18 mouse cellular contexts compared by ENCODE assay signal in genomic region chr9:119523301-119523700, GRCm38 (mm10). TPM values are rescaled to one million over a fixed set of nuclear protein-coding genes. Genes with fewer than 3 reads are reported as not detected.
DNase-seq lines count a peak whose midpoint lies in the region; ATAC-seq and TF ChIP-seq lines count a peak whose summit lies in the region.
"Had no signal": no experiment of that assay in that cellular context is flagged by ENCODE, and none has a peak within 500 bp of the region (broad histone marks: within the 10 kb centered on the region; RNA-seq: fewer than 3 reads in every experiment).

No protein-coding gene starts in this region.

- H3K4me2 ChIP-seq in kidney, embryonic 14.5 days (replicated peaks; ENCODE audit: low read depth, low read length) = no peak overlapping the region
- H3K4me2 ChIP-seq in heart, postnatal 0 days (ENCODE audit: low read depth, low read length) = no peak overlapping the region
- H3K4me2 ChIP-seq: hindbrain, embryonic 13.5 days; limb, embryonic 15.5 days; lung, embryonic 15.5 days; neural tube, embryonic 13.5 days had no signal

- peak; percentile 71 for DNase-seq in kidney, adult 11 months
- peak; percentile 20 for DNase-seq in adrenal gland, postnatal 25 days
- no peak for DNase-seq in heart, postnatal 0 days (ENCODE audit: low spot score)
- peak; percentile 36 to 54 for DNase-seq in kidney, postnatal 4 days
- no peak for DNase-seq in layer of hippocampus, adult 2 months (ENCODE audit: low spot score in 2 of 2)
- no peak for DNase-seq in right cerebral cortex, postnatal 14 days
- DNase-seq: cerebellum, adult 8-10 months; thymus, postnatal 36 days had no signal

- H3K4me1 ChIP-seq in kidney, embryonic 14.5 days (ENCODE audit: control insufficient read depth, insufficient read depth, low read length) = no peaks in the 10 kb centered on the region; the same call in 1 of the 2 replicates
- no peaks in the 10 kb centered on the region; the same call in 1 of the 2 replicates for H3K4me1 ChIP-seq in heart, postnatal 0 days (ENCODE audit: control insufficient read depth, insufficient read depth)
- H3K4me1 ChIP-seq: neural tube, embryonic 13.5 days had no signal

- no peaks in the 10 kb centered on the region for H3K36me3 ChIP-seq in kidney, embryonic 14.5 days (ENCODE audit: control insufficient read depth, insufficient read depth, low read length)
- peaks cover 27% of the 10 kb centered on the region for H3K36me3 ChIP-seq in heart, postnatal 0 days (replicated peaks; ENCODE audit: control insufficient read depth, insufficient read depth, low read length)
- H3K36me3 ChIP-seq: embryonic facial prominence, embryonic 10.5 days; hindbrain, embryonic 13.5 days; limb, embryonic 15.5 days; lung, embryonic 15.5 days; neural tube, embryonic 13.5 days had no signal

- TF ChIP-seq CTCF in heart, postnatal 0 days (IDR thresholded peaks at IDR 0.05; ENCODE audit: low read depth) = no peak
- TF ChIP-seq CTCF in layer of hippocampus, adult 2 months (conservative IDR thresholded peaks at IDR 0.05) = no peak

- no peaks in the 10 kb centered on the region for H3K27me3 ChIP-seq in kidney, embryonic 14.5 days (ENCODE audit: control insufficient read depth, insufficient read depth, low read length)
- no peaks in the 10 kb centered on the region for H3K27me3 ChIP-seq in heart, postnatal 0 days (ENCODE audit: control insufficient read depth, insufficient read depth, low read length)
- H3K27me3 ChIP-seq: CH12.LX; lung, embryonic 15.5 days; neural tube, embryonic 13.5 days had no signal

- H3K9ac ChIP-seq in kidney, embryonic 14.5 days (ENCODE audit: low read depth, low read length) = no peak overlapping the region
- no peak overlapping the region for H3K9ac ChIP-seq in heart, postnatal 0 days (replicated peaks; ENCODE audit: low read depth, low read length)
- H3K9ac ChIP-seq: hindbrain, embryonic 13.5 days; limb, embryonic 15.5 days; lung, embryonic 15.5 days; neural tube, embryonic 13.5 days had no signal

- 86% methylated on average over 8 of the region's 8 CpGs for WGBS in kidney, embryonic 14.5 days
- 33% methylated on average over 8 of the region's 8 CpGs for WGBS in heart, postnatal 0 days

- no peak overlapping the region for H3K27ac ChIP-seq in kidney, embryonic 14.5 days (ENCODE audit: low read depth, low read length)
- H3K27ac ChIP-seq in heart, postnatal 0 days (ENCODE audit: low read depth) = peak overlapping the region; percentile 36; the same call in 1 of the 2 replicates
- H3K27ac ChIP-seq in layer of hippocampus, adult 2 months = no peak overlapping the region
- H3K27ac ChIP-seq: embryonic facial prominence, embryonic 10.5 days; forebrain, embryonic 10.5 days; hindbrain, embryonic 13.5 days; kidney, postnatal 0 days; limb, embryonic 15.5 days; lung, embryonic 15.5 days; neural tube, embryonic 13.5 days had no signal

- H3K4me3 ChIP-seq in kidney, embryonic 14.5 days (ENCODE audit: low read length) = no peak overlapping the region
- no peak overlapping the region for H3K4me3 ChIP-seq in heart, postnatal 0 days (ENCODE audit: low read depth, low read length)
- no peak overlapping the region for H3K4me3 ChIP-seq in layer of hippocampus, adult 2 months
- H3K4me3 ChIP-seq: embryonic facial prominence, embryonic 10.5 days; forebrain, embryonic 10.5 days; hindbrain, embryonic 13.5 days; limb, embryonic 15.5 days; lung, embryonic 15.5 days; neural tube, embryonic 13.5 days had no signal

- no peak for TF ChIP-seq EP300 in heart, postnatal 0 days (IDR thresholded peaks at IDR 0.05; ENCODE audit: low read depth)

- no peak for ATAC-seq in kidney, embryonic 14.5 days (ENCODE audit: low FRiP score, low TSS enrichment)
- ATAC-seq in heart, postnatal 0 days (ENCODE audit: insufficient read depth, low read depth) = peak; percentile 54

- H3K9me3 ChIP-seq in kidney, embryonic 14.5 days (ENCODE audit: control insufficient read depth, low read length) = no peaks in the 10 kb centered on the region
- 0 out of 2 replicates have a peak, but pooled peaks cover 7% of the 10 kb centered on the region for H3K9me3 ChIP-seq in heart, postnatal 0 days (replicated peaks; ENCODE audit: control insufficient read depth, low read length)
- H3K9me3 ChIP-seq: limb, embryonic 15.5 days; lung, embryonic 15.5 days; neural tube, embryonic 13.5 days had no signal

RNA-seq across cellular contexts. Expression of gene Scn5a, which starts 55.5 kb away (rescaled TPM):
- polyA plus RNA-seq in kidney, embryonic 14.5 days (2014; fragmentation: Nextera tagmentation; extraction: Ambion mirVana) = 0.03 and 0.27 TPM in 2 replicates
- 0.06 TPM in 1 of 2 replicates, not detected in the other for total RNA-seq in adrenal gland, postnatal 25 days (2021)
- 82.7 and 96.1 TPM in 2 replicates for total RNA-seq in heart, postnatal 0 days (2014; rRNA removed; ENCODE audit: low replicate concordance)
- 11.5 and 16.8 TPM in 2 replicates for polyA plus RNA-seq in heart, postnatal 0 days (2015; fragmentation: Nextera tagmentation; extraction: Ambion mirVana)
- total RNA-seq in layer of hippocampus, adult 2 months (2021) = under 1 TPM; 0.86 to 0.97 TPM
- total RNA-seq: megakaryocyte, adult 5-6 weeks had no signal

Comparison
In these comparisons a context has a peak if more than half of its experiments do, and no peak if none do; other contexts are left out.
1. DNase-seq: peak in kidney, adult 11 months (single experiment), adrenal gland, postnatal 25 days (single experiment) and kidney, postnatal 4 days (2 of 2); none in heart, postnatal 0 days (single experiment), layer of hippocampus, adult 2 months (0 of 2) and right cerebral cortex, postnatal 14 days (single experiment).
2. RNA of gene Scn5a, which starts 55.5 kb away (total RNA-seq): 82.7 to 96.1 TPM in heart, postnatal 0 days; 0.86 to 0.97 TPM in layer of hippocampus, adult 2 months and 0.06 TPM in adrenal gland, postnatal 25 days; every median in the first group is over 10 times any median in the second.